Mouse (Mus musculus) cerebellum, adult 8-10 months (tissue): ENCODE results near the gene Gm8011.
"Not testable (repeated sequence)": the region's sequence is repeated elsewhere in the genome, so short reads cannot be mapped to it uniquely, and the experiment has no call there.

Experiments
- DNase-seq: peaks from one replicate; pipeline ENCODE4 v3.0.0; 2022

Gm8011 gene

DNA sequence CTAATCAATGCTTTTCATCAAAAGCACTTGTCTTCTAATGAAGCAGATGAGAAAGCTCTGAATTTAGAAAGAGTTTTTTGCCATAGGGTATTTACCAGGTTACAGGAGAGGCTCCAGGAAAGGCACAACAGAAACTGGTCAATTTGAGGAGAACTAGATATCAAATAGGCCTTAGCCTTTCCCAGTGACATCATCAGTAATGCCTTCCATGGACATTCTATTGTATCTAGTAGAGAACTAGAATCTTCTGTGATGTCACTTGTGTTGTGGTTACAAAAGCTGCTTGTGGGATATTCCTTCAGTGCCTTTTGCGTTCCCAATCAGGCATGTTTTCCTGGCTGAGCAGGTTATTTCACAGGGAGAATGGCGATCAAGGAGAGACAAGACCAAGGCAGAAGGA is at the start of gene Gm8011:
Gene Gm8011, plus strand, starts transcription at position 301 of the 400 bp plus-strand sequence.
- DNase-seq: not testable (repeated sequence)

DNA sequence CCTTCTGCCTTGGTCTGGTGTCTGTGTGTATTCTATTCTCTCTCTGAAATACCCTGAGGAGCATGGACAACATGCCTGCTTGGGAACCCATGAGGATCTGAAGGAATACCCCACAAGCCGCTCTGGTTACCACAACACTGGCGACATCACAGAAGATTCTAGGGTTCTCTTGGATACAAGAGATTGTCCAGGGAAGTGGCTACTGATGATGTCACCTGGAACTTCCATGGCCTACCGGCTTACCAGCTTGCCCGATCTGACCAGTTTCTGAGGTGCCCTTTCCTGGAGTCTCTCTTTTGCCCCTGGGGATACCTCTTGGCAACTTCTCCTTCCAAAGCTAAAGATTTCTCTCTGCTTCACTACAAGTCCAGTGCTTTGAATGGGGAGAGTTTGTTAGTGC is 24.1 kb upstream of the Gm8011 start, which contains the start of gene Gm8005:
Gene Gm8005, minus strand, starts transcription at position 101 of the 400 bp plus-strand sequence.
- not testable (repeated sequence) for DNase-seq

DNA sequence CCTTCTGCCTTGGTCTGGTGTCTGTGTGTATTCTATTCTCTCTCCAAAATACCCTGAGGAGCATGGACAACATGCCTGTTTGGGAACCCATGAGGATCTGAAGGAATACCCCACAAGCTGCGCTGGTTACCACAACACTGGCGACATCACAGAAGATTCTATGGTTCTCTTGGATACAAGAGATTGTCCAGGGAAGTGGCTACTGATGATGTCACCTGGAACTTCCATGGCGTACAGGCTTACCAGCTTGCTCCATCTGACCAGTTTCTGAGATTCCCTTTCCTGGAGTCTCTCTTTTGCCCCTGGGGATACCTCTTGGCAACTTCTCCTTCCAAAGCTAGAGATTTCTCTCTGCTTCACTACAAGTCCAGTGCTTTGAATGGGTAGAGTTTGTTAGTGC is 38.6 kb downstream of the Gm8011 start, which contains the start of gene Gm8020:
Gene Gm8020, minus strand, starts transcription at position 101 of the 400 bp plus-strand sequence.
- not testable (repeated sequence) for DNase-seq
